ENCODE assay signal across 8 mouse cellular contexts in the genomic region with DNA sequence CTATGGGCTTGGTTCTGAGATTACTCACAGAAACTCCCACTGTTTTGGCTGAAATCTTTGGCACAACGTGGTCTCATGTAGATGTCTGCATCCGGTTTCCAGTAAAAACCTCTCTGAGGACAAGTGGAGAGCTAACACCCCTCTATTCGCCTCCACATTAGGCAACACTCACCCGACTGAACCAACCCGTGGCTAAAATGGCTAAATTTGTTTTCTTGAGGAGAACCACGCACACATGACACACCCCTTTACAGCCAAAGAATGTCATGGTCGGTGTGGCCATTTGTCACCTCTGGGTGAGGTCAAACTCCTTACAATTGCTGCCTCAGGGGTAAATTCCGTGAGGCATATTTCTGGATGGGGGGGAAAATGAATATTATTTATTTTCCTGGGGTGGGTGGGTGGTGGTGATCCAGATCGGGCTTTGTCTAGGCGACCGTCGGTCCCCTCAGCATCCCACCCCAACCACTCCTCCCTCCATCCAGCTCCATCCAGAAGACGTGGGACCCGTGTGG. TPM values are rescaled to one million over a fixed set of nuclear protein-coding genes. Genes with fewer than 3 reads are reported as not detected.
DNase-seq lines count a peak whose midpoint lies in the region; ATAC-seq lines count a peak whose summit lies in the region.

No protein-coding gene starts in this region.

- H3K36me3 ChIP-seq in embryonic facial prominence, embryonic 14.5 days (ENCODE audit: control insufficient read depth, insufficient read depth, low read length): no peaks in the 10 kb centered on the region
- H3K36me3 ChIP-seq in intestine, embryonic 15.5 days: no peaks in the 10 kb centered on the region
- no peaks in the 10 kb centered on the region for H3K36me3 ChIP-seq in midbrain, embryonic 15.5 days (replicated peaks)

- no peaks in the 10 kb centered on the region for H3K27me3 ChIP-seq in embryonic facial prominence, embryonic 14.5 days (replicated peaks; ENCODE audit: control insufficient read depth, insufficient read depth, low read length)
- H3K27me3 ChIP-seq in intestine, embryonic 15.5 days (replicated peaks): no peaks in the 10 kb centered on the region
- H3K27me3 ChIP-seq in midbrain, embryonic 15.5 days (replicated peaks): no peaks in the 10 kb centered on the region

- H3K4me1 ChIP-seq in embryonic facial prominence, embryonic 14.5 days (ENCODE audit: control insufficient read depth, insufficient read depth, low read length): peaks cover 18% of the 10 kb centered on the region
- H3K4me1 ChIP-seq in intestine, embryonic 15.5 days (replicated peaks): peaks cover 12% of the 10 kb centered on the region
- H3K4me1 ChIP-seq in midbrain, embryonic 15.5 days: peaks cover 11% of the 10 kb centered on the region; the same call in 1 of the 2 replicates

- peak overlapping the region; percentile 88 for H3K4me2 ChIP-seq in embryonic facial prominence, embryonic 14.5 days (ENCODE audit: low read depth, low read length)
- H3K4me2 ChIP-seq in intestine, embryonic 15.5 days (replicated peaks): peak overlapping the region; percentile 95
- peak overlapping the region; percentile 91 for H3K4me2 ChIP-seq in midbrain, embryonic 15.5 days

- H3K4me3 ChIP-seq in embryonic facial prominence, embryonic 14.5 days (ENCODE audit: low read depth, low read length): peak overlapping the region; percentile 63
- H3K4me3 ChIP-seq in intestine, embryonic 15.5 days (replicated peaks): peak overlapping the region; percentile 50
- H3K4me3 ChIP-seq in midbrain, embryonic 15.5 days: peak overlapping the region; percentile 80

- peak; percentile 9; the same call in 1 of the 2 replicates for ATAC-seq in embryonic facial prominence, embryonic 14.5 days (ENCODE audit: low read depth)
- peak; percentile 19 for ATAC-seq in intestine, embryonic 15.5 days
- ATAC-seq in midbrain, embryonic 15.5 days (replicated peaks): peak; percentile 89

- peak overlapping the region; percentile 95 for H3K9ac ChIP-seq in embryonic facial prominence, embryonic 14.5 days (ENCODE audit: low read depth, low read length)
- H3K9ac ChIP-seq in intestine, embryonic 15.5 days: peak overlapping the region; percentile 78
- peak overlapping the region; percentile 89 for H3K9ac ChIP-seq in midbrain, embryonic 15.5 days

- peak; percentile 59 for DNase-seq in adrenal gland, postnatal 14 days
- DNase-seq in adrenal gland, postnatal 4 days (ENCODE audit: low spot score in 2 of 2): no peak
- peak; percentile 71 for DNase-seq in 416B (ENCODE audit: low read depth)
- peak; percentile 43 for DNase-seq in embryonic facial prominence, embryonic 14.5 days (ENCODE audit: low spot score)
- no peak for DNase-seq in urinary bladder, postnatal 14 days (ENCODE audit: low spot score)
- no peak for DNase-seq in thymus, postnatal 10 days (ENCODE audit: low spot score in 2 of 2)

- H3K27ac ChIP-seq in embryonic facial prominence, embryonic 14.5 days (replicated peaks; ENCODE audit: low read depth, low read length): peak overlapping the region; percentile 100
- H3K27ac ChIP-seq in intestine, embryonic 15.5 days: peak overlapping the region; percentile 92
- H3K27ac ChIP-seq in midbrain, embryonic 15.5 days: peak overlapping the region; percentile 98

- WGBS in embryonic facial prominence, embryonic 14.5 days: 17% methylated on average over 14 of the region's 14 CpGs
- 21% methylated on average over 14 of the region's 14 CpGs for WGBS in intestine, embryonic 15.5 days
- 30% methylated on average over 14 of the region's 14 CpGs for WGBS in midbrain, embryonic 15.5 days

- no peaks in the 10 kb centered on the region for H3K9me3 ChIP-seq in embryonic facial prominence, embryonic 14.5 days (ENCODE audit: control insufficient read depth, low read length)
- no peaks in the 10 kb centered on the region for H3K9me3 ChIP-seq in intestine, embryonic 15.5 days
- H3K9me3 ChIP-seq in midbrain, embryonic 15.5 days: no peaks in the 10 kb centered on the region

RNA-seq across cellular contexts. Expression of a gene that starts 9.5 kb away (rescaled TPM):
- 145 and 167 TPM in 2 replicates for total RNA-seq in adrenal gland, postnatal 14 days (2021)
- total RNA-seq in adrenal gland, postnatal 4 days (2021): 100 to 1,000 TPM; 121 to 123 TPM
- polyA plus RNA-seq in embryonic facial prominence, embryonic 14.5 days (2014; fragmentation: Nextera tagmentation; extraction: Ambion mirVana): 141 and 147 TPM in 2 replicates
- polyA plus RNA-seq in intestine, embryonic 15.5 days (2015; fragmentation: Nextera tagmentation; extraction: Ambion mirVana): 83.8 and 95.3 TPM in 2 replicates
- polyA plus RNA-seq in midbrain, embryonic 15.5 days (2015; fragmentation: Nextera tagmentation; extraction: Ambion mirVana): 121 and 125 TPM in 2 replicates

Comparison
In these comparisons a context has a peak if more than half of its experiments do, and no peak if none do; other contexts are left out.
1. DNase-seq: peak in adrenal gland, postnatal 14 days (single experiment), 416B (single experiment) and embryonic facial prominence, embryonic 14.5 days (single experiment); none in adrenal gland, postnatal 4 days (0 of 2), urinary bladder, postnatal 14 days (single experiment) and thymus, postnatal 10 days (0 of 2).
2. ATAC-seq: peak in every context shown above with its lines; median percentile 89 in midbrain, embryonic 15.5 days; 19 in intestine, embryonic 15.5 days; 9 in embryonic facial prominence, embryonic 14.5 days.
3. Peak in every context shown above with its lines, with median percentiles within 50 percentile points of each other: H3K27ac ChIP-seq, H3K4me2 ChIP-seq, H3K4me3 ChIP-seq and H3K9ac ChIP-seq.